Mouse (Mus musculus): ENCODE results near the gene Crybb1. TPM values are rescaled to one million over a fixed set of nuclear protein-coding genes. Genes with fewer than 3 reads are reported as not detected.
A peak's percentile ranks its signal among the peaks of the same experiment; 100 is the strongest.

Crybb1 gene
- polyA plus RNA-seq, 1 experiment from 2014 or later: 5.5 TPM

DNA sequence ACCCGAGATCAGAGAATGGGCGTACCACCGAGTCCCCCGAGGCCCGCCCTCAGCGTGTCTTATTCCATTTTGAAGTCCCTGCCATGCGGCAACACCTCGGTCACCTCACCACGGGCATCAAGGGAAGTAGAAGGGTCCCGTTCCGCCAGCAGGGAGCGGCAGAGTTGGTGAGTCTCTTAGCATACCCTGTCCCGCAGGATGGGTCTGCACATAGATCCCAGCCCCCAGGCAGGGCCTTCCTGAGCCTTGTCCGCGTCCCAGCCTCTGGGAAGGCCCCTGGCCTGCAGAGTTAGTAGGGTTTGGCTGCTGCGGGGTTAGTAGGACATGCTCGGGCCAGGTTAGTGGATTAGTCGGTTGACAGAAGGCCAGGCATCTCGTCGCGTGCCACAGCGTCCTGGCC lies 38.6 kb upstream of the Crybb1 start:
- H3K9me3 ChIP-seq: no peaks in the 10 kb centered on the region
- H3K36me3 ChIP-seq: peaks cover 37% of the 10 kb centered on the region
- peak overlapping the region; percentile 91 for H3K27ac ChIP-seq
- H3K4me3 ChIP-seq: no peak overlapping the region
- peak overlapping the region; percentile 53 for H3K9ac ChIP-seq
- WGBS: 51% methylated on average over 20 of the region's 22 CpGs
- no peak overlapping the region for H3K4me2 ChIP-seq
- ATAC-seq (ENCODE audit: low FRiP score): no peak
- H3K4me1 ChIP-seq (replicated peaks): peaks cover 93% of the 10 kb centered on the region
- no peaks in the 10 kb centered on the region for H3K27me3 ChIP-seq

DNA sequence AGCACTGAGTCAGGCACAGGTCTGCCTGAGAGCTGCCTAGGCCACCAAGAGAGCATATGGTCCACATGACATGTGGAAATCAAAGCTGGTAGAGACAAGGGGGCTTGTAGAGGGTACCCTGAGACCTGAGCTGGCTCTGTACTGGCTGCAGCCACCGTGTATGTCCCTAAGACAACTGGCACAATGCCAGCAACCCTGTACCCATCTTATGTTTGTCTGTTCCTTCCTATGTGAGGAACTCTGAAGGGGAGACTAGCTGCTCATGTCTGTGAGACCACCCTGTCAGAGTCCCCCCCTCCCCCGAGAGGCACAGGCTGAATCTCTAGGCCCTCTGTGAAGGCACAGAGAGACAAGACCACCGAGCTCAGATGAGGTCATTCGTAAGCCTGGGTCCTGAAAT lies 36.9 kb upstream of the Crybb1 start:
- Histone ChIP-seq H3K4me2 (no peak overlapping the region), H3K36me3 (peaks cover 53% of the 10 kb centered on the region), H3K4me3 (no peak overlapping the region), H3K4me1 (replicated peaks) (peaks cover 99% of the 10 kb centered on the region), H3K27me3 (no peaks in the 10 kb centered on the region), H3K9me3 (no peaks in the 10 kb centered on the region), H3K9ac (0 out of 2 replicates have a peak overlapping the region, but pooled peaks have one; percentile 14), H3K27ac (peak overlapping the region; percentile 91)
- no peak for ATAC-seq (ENCODE audit: low FRiP score)
- WGBS: 50% methylated on average over 4 of the region's 4 CpGs

DNA sequence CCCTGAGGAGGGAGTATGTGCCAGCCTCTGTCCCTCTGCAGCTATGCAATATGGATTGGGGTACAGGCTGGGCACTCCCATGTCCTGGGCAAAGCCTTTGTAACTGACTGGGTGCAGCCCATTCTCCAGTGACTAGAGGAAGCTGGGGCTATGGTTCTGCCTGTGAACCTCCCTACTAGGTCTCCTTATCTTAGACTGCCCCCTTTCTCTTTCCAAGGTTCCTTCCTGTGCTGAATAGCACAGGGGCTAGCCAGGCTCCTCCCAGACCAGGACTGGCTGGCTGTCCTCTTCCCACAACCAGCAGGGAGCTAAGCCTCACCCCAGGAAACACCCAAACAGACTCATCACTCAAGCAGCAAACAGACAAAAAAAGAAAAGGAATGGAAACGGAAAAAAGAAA lies 36.2 kb upstream of the Crybb1 start:
- ATAC-seq (ENCODE audit: low FRiP score): no peak
- H3K4me3 ChIP-seq: no peak overlapping the region
- H3K9ac ChIP-seq: peak overlapping the region; percentile 46; the same call in 1 of the 2 replicates
- H3K27ac ChIP-seq: peak overlapping the region; percentile 91
- no peaks in the 10 kb centered on the region for H3K9me3 ChIP-seq
- WGBS: 21% methylated on average over 1 of the region's 1 CpGs
- H3K36me3 ChIP-seq: peaks cover 60% of the 10 kb centered on the region
- peaks cover 99% of the 10 kb centered on the region for H3K4me1 ChIP-seq (replicated peaks)
- H3K4me2 ChIP-seq: no peak overlapping the region
- H3K27me3 ChIP-seq: no peaks in the 10 kb centered on the region

DNA sequence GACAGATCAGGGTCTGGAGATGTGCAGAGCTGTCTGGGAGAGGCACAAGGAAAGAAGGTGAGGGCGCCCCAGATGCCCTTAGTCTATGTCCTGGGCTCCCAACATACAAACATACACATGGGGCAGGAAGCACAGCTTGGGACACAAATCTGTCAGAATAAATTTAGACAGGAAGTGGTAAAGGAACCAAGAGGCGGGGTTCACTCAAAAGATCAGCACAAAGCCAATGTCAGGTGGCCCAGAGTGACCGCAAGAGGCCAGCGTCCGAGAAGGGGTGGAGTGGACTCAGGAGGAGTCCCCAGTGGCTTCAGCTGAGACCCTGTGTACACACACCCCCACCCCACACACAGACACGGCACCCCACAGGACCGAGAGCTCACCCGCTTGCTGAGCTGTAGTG lies 35.4 kb upstream of the Crybb1 start:
- no peak for ATAC-seq (ENCODE audit: low FRiP score)
- Histone ChIP-seq H3K27me3 (no peaks in the 10 kb centered on the region), H3K9ac (peak overlapping the region; percentile 46; the same call in 1 of the 2 replicates), H3K27ac (peak overlapping the region; percentile 91; the same call in 1 of the 2 replicates), H3K36me3 (peaks cover 64% of the 10 kb centered on the region), H3K4me1 (replicated peaks) (peaks cover 99% of the 10 kb centered on the region), H3K4me3 (no peak overlapping the region), H3K4me2 (no peak overlapping the region), H3K9me3 (no peaks in the 10 kb centered on the region)
- WGBS: 76% methylated on average over 8 of the region's 8 CpGs

DNA sequence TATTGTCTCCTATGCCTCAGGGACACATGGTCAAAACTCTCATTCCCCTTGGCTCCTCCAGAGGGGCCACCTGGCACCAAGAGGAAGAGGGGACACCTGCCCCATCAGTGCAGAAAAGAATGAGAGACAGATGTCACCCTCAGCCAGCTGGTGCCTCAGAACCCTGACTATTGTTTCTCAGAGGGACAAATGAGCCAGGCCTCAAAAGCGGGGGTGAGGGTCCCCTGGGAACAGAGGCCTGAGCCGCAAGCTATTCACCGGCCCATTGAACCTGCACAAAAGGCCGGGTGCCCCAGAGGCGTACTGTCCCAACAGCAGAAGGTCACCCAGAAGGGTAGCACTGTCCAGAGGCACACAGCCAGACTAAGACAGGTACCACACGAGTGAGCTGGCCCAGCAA lies 30.0 kb upstream of the Crybb1 start:
- peaks cover 71% of the 10 kb centered on the region for H3K4me1 ChIP-seq (replicated peaks)
- H3K9me3 ChIP-seq: no peaks in the 10 kb centered on the region
- peak overlapping the region; percentile 91 for H3K9ac ChIP-seq
- peak overlapping the region; percentile 100 for H3K27ac ChIP-seq
- peak overlapping the region; percentile 95 for H3K4me2 ChIP-seq
- WGBS: 29% methylated on average over 6 of the region's 6 CpGs
- peaks cover 41% of the 10 kb centered on the region for H3K36me3 ChIP-seq
- H3K4me3 ChIP-seq: peak overlapping the region; percentile 70
- no peak for ATAC-seq (ENCODE audit: low FRiP score)
- H3K27me3 ChIP-seq: no peaks in the 10 kb centered on the region

DNA sequence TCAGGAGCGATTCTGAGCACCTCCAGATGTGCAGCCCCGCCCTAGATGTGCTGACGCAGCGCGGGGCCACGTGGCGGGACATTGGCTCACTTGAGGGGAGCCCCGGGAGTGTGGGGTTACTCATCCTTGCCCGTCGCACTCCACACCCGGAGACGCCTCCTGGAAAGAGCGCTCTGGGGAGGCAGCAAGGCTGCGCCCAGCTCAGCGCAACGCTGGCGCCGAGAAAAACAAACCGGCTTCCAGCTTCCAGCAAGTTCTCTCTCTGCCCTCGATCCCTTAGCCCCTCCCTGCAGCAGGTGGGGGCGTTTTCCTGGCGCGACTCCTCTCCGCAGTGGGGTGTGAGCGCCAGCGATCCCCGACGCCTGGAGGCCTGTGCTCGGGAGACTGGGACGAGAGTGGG lies 28.3 kb upstream of the Crybb1 start:
- H3K4me3 ChIP-seq: peak overlapping the region; percentile 70
- no peaks in the 10 kb centered on the region for H3K27me3 ChIP-seq
- peaks cover 24% of the 10 kb centered on the region for H3K36me3 ChIP-seq
- peak overlapping the region; percentile 100 for H3K27ac ChIP-seq
- WGBS: under 1% methylated on average over 30 of the region's 30 CpGs
- peak overlapping the region; percentile 91 for H3K9ac ChIP-seq
- peak; percentile 52 for ATAC-seq (ENCODE audit: low FRiP score)
- peaks cover 55% of the 10 kb centered on the region for H3K4me1 ChIP-seq (replicated peaks)
- no peaks in the 10 kb centered on the region for H3K9me3 ChIP-seq
- peak overlapping the region; percentile 95 for H3K4me2 ChIP-seq

DNA sequence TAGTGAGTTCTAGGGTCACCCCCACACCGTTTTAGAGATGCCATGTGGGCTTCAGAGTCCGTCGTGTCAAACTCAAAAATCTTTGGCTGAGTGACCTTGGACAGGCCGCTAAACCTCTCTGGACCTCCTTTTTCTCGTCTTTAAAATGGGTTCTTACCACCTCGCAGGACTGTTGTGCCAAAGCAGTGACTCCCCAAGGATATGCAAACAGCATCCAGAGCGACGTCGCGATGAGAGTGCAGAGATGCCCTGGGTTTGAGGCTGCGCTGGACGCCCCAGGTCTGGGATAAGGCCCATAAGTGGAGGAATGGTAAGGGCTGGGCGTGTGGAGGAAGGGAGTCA lies 27.7 kb upstream of the Crybb1 start:
- 1% methylated on average over 13 of the region's 13 CpGs for WGBS
- Histone ChIP-seq H3K4me2 (peak overlapping the region; percentile 95), H3K27ac (peak overlapping the region; percentile 100), H3K36me3 (peaks cover 19% of the 10 kb centered on the region), H3K27me3 (no peaks in the 10 kb centered on the region), H3K9me3 (no peaks in the 10 kb centered on the region), H3K9ac (peak overlapping the region; percentile 91), H3K4me3 (peak overlapping the region; percentile 70), H3K4me1 (replicated peaks) (peaks cover 49% of the 10 kb centered on the region)
- no peak for ATAC-seq (ENCODE audit: low FRiP score)

DNA sequence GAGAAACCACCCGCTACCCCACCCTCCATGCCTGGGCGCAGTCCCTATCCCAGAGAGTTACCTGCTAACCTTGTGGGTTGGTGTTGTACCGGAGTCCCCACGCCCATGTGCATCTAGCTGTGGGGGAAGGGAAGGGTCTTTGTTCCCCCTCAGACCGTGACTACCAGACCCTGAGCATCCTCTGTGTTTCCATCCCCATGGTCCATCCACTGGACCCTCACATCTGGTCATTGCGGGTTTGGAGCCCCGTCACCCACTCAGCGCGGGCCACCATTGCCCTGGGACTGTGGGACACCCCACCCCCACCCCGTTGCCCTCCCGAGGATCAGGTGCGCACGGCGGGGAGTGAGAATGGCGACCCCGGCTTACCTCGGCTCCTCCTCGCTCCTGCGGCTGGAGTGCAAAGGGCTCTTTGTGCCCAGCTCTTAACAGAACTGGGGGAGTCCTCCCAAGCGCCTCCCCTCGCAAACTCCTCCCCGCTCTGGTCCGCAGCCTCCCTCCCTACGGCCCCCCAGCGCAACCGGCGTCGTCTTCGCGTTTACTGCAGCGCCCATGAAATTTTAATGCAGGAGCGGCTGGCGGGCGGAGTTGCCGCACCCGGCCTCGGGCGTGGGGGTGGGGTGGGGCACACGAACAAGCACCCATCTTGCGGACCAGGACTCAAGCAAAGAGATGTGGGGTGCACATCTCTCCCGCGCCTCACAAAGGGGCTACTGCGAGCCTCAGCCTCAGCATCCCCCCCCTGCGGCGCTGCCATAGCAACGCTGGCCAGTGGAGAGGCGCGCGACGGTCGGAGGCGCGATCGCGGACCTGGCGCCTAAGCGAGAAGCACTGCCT lies 27.2 kb upstream of the Crybb1 start:
- H3K4me2 ChIP-seq: peak overlapping the region; percentile 95
- no peaks in the 10 kb centered on the region for H3K27me3 ChIP-seq
- peak overlapping the region; percentile 91 for H3K9ac ChIP-seq
- H3K36me3 ChIP-seq: peaks cover 13% of the 10 kb centered on the region
- H3K4me1 ChIP-seq (replicated peaks): peaks cover 44% of the 10 kb centered on the region
- WGBS: under 1% methylated on average over 57 of the region's 57 CpGs
- peak overlapping the region; percentile 100 for H3K27ac ChIP-seq
- ATAC-seq (ENCODE audit: low FRiP score): peak; percentile 86
- no peaks in the 10 kb centered on the region for H3K9me3 ChIP-seq
- H3K4me3 ChIP-seq: peak overlapping the region; percentile 70

DNA sequence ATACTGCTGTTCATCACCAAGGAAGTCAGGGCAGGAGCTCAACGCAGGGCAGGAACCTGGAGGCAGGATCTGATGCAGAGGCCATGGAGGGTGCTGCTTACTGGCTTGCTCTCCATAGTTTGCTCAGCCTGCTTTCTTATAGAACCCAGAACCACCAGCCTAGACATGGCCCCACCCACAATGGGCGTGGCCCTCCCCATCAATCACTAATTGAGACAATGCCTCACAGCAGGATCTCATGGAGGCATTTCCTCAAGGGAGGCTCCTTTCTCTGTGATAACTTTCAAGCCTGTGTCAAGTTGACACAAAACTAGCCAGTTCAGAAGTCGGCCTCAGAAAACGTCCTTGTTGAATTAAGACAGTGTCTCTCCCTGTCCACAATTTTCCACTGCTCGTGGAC lies 19.8 kb upstream of the Crybb1 start:
- no peaks in the 10 kb centered on the region for H3K36me3 ChIP-seq
- WGBS: 42% methylated on average over 5 of the region's 5 CpGs
- no peaks in the 10 kb centered on the region for H3K9me3 ChIP-seq
- peaks cover 41% of the 10 kb centered on the region for H3K4me1 ChIP-seq (replicated peaks)
- H3K9ac ChIP-seq: peak overlapping the region; percentile 49; the same call in 1 of the 2 replicates
- H3K27me3 ChIP-seq: no peaks in the 10 kb centered on the region
- no peak for ATAC-seq (ENCODE audit: low FRiP score)
- H3K27ac ChIP-seq: 0 out of 2 replicates have a peak overlapping the region, but pooled peaks have one; percentile 94
- H3K4me3 ChIP-seq: no peak overlapping the region
- H3K4me2 ChIP-seq: no peak overlapping the region

DNA sequence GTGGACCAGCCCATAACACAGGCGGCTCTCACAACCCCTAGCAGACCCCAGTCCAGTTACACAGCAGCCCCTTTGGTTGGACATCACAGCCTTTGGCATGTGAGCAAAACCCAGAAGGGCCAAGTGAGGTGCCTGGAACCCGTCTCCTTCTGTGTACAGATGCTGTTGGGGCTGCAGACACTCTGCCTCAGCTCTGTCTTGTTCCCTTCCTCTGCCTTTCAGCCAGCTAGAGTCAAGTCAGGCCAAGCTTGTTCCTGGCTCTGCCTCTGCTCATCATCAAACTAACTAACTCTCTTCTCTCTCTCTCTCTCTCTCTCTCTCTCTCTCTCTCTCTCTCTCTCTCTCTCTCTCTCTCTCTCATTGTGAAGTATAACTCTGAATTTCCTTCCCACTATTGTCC lies 19.0 kb upstream of the Crybb1 start:
- Histone ChIP-seq H3K27ac (peak overlapping the region; percentile 94), H3K27me3 (no peaks in the 10 kb centered on the region), H3K4me2 (peak overlapping the region; percentile 44), H3K9ac (peak overlapping the region; percentile 67; the same call in 1 of the 2 replicates), H3K4me1 (replicated peaks) (peaks cover 41% of the 10 kb centered on the region), H3K9me3 (no peaks in the 10 kb centered on the region), H3K36me3 (no peaks in the 10 kb centered on the region), H3K4me3 (no peak overlapping the region)
- no peak for ATAC-seq (ENCODE audit: low FRiP score)
- WGBS: 57% methylated on average over 2 of the region's 2 CpGs

DNA sequence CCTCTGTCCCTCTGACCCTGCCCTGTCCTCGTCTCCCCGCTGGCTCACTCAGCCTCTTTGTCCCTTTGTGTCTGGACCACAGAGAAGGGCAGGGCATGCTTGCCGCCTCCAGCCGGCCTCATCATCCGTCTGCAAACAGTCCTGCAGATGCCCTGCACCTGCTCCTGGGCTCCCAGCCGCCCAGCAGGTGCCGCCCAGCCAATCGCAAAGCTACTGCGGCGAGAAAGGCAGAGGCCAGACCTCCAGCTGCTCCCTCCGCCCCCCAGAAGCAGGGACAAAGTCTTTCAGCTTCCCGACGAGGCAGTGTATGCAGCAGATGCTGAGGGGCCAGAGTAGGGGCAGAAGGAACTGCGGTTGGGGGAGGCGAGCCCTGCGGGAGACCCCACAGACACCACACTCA lies 18.2 kb upstream of the Crybb1 start:
- H3K4me3 ChIP-seq: peak overlapping the region; percentile 13
- H3K9ac ChIP-seq: peak overlapping the region; percentile 67
- H3K4me2 ChIP-seq: peak overlapping the region; percentile 44
- H3K4me1 ChIP-seq (replicated peaks): peaks cover 49% of the 10 kb centered on the region
- H3K9me3 ChIP-seq: no peaks in the 10 kb centered on the region
- peak overlapping the region; percentile 94 for H3K27ac ChIP-seq
- ATAC-seq (ENCODE audit: low FRiP score): peak; percentile 64
- H3K36me3 ChIP-seq: no peaks in the 10 kb centered on the region
- WGBS: 2% methylated on average over 16 of the region's 16 CpGs
- no peaks in the 10 kb centered on the region for H3K27me3 ChIP-seq

DNA sequence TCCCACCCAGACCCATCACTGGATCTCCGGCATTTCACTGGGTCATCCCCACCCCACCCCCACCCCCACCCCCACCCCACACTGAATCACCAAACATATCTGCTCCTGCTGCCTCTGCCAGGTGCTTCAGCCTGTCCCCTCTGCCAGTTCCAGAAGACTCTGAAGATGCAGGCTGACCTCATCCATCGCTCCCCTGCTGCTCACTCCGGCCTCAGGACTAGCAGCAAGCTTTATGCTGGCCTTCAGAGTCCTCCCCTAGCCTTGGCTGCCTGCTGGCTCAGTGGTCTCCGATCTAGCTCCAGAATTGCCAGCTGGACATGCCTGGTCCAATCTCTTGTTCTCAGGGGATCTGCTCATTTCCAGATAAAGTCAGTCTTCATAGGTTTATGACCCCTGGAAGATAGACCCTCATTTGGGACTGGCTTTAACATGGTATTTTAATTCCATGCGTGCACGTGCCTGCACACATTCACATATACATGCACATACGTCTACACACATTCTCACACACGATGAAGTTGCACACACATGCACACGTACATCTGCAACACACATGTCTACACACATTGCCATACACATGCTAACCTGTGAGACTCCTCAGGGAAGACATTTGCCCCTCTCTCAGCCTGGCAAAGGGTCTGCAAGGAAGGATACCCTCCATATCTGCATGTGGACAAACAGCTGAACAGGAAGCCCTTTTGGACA lies 17.6 kb upstream of the Crybb1 start:
- peaks cover 50% of the 10 kb centered on the region for H3K4me1 ChIP-seq (replicated peaks)
- no peaks in the 10 kb centered on the region for H3K36me3 ChIP-seq
- WGBS: 40% methylated on average over 9 of the region's 9 CpGs
- peak overlapping the region; percentile 44 for H3K4me2 ChIP-seq
- no peak for ATAC-seq (ENCODE audit: low FRiP score)
- H3K27me3 ChIP-seq: no peaks in the 10 kb centered on the region
- no peak overlapping the region for H3K4me3 ChIP-seq
- peak overlapping the region; percentile 94 for H3K27ac ChIP-seq
- peak overlapping the region; percentile 67 for H3K9ac ChIP-seq
- H3K9me3 ChIP-seq: no peaks in the 10 kb centered on the region
